ENCODE assay signal across 17 mouse cellular contexts in genomic region chr13:84054956-84055355, GRCm38 (mm10).
DNase-seq lines count a peak whose midpoint lies in the region; ATAC-seq and TF ChIP-seq lines count a peak whose summit lies in the region.
"Had no signal": no experiment of that assay in that cellular context is flagged by ENCODE, and none has a peak within 500 bp of the region (broad histone marks: within the 10 kb centered on the region; RNA-seq: fewer than 3 reads in every experiment).

No protein-coding gene starts in this region.

- H3K27me3 ChIP-seq in cerebellum, adult 2 months (ENCODE audit: control insufficient read depth, insufficient read depth, low read length): no peaks in the 10 kb centered on the region
- no peaks in the 10 kb centered on the region for H3K27me3 ChIP-seq in neural tube, embryonic 12.5 days (replicated peaks)
- H3K27me3 ChIP-seq in hindbrain, postnatal 0 days (ENCODE audit: insufficient read depth, low read length): no peaks in the 10 kb centered on the region

- no peak for ATAC-seq in cerebellum, adult (ENCODE audit: insufficient number of reproducible peaks, low FRiP score, low TSS enrichment)
- ATAC-seq in neural tube, embryonic 12.5 days (ENCODE audit: low FRiP score, low read depth): no peak
- no peak for ATAC-seq in hindbrain, postnatal 0 days
- ATAC-seq: Patski had no signal

- no peaks in the 10 kb centered on the region for H3K9me3 ChIP-seq in neural tube, embryonic 12.5 days
- no peaks in the 10 kb centered on the region for H3K9me3 ChIP-seq in hindbrain, postnatal 0 days (ENCODE audit: low read length)
- H3K9me3 ChIP-seq: heart, embryonic 13.5 days; lung, embryonic 15.5 days had no signal

- H3K9ac ChIP-seq in neural tube, embryonic 12.5 days: no peak overlapping the region
- peak overlapping the region; percentile 21; the same call in 1 of the 2 replicates for H3K9ac ChIP-seq in hindbrain, postnatal 0 days (replicated peaks; ENCODE audit: low read length)
- H3K9ac ChIP-seq: heart, embryonic 13.5 days; lung, embryonic 15.5 days had no signal

- peak overlapping the region; percentile 38 for H3K4me2 ChIP-seq in neural tube, embryonic 12.5 days (replicated peaks)
- peak overlapping the region; percentile 51 for H3K4me2 ChIP-seq in hindbrain, postnatal 0 days (ENCODE audit: low read depth, low read length)
- H3K4me2 ChIP-seq: heart, embryonic 13.5 days; lung, embryonic 15.5 days had no signal

- TF ChIP-seq POLR2A in cerebellum, adult 2 months (IDR thresholded peaks at IDR 0.05; ENCODE audit: borderline replicate concordance, insufficient read depth, low read length): no peak

- H3K36me3 ChIP-seq in neural tube, embryonic 12.5 days: no peaks in the 10 kb centered on the region
- no peaks in the 10 kb centered on the region for H3K36me3 ChIP-seq in hindbrain, postnatal 0 days (ENCODE audit: insufficient read depth, low read length)
- H3K36me3 ChIP-seq: heart, embryonic 13.5 days; lung, embryonic 15.5 days had no signal

- TF ChIP-seq CTCF in cerebellum, adult 2 months (IDR thresholded peaks at IDR 0.05; ENCODE audit: borderline replicate concordance, insufficient read depth, low read depth, low read length): no peak
- 0 out of 2 replicates have a peak, but pooled peaks have one; percentile 11 for TF ChIP-seq CTCF in hindbrain, postnatal 0 days (IDR thresholded peaks at IDR 0.05; ENCODE audit: low read depth)

- peak overlapping the region; percentile 84; the same call in 1 of the 2 replicates for H3K27ac ChIP-seq in cerebellum, adult 2 months (ENCODE audit: insufficient read depth, low read length)
- no peak overlapping the region for H3K27ac ChIP-seq in neural tube, embryonic 12.5 days
- peak overlapping the region; percentile 78 for H3K27ac ChIP-seq in hindbrain, postnatal 0 days
- H3K27ac ChIP-seq: heart, embryonic 13.5 days; lung, embryonic 15.5 days had no signal

- peak in 1 of 2 experiments; percentile 48 for DNase-seq in cerebellum, adult 2 months
- no peak for DNase-seq in neural tube, embryonic 10.5 days (ENCODE audit: extremely low spot score, low spot score)
- DNase-seq in hindbrain, postnatal 0 days (ENCODE audit: low spot score): peak; percentile 56
- no peak for DNase-seq in spleen, adult 18-20 months
- DNase-seq in lung, postnatal 25 days (ENCODE audit: low spot score): no peak
- DNase-seq in gastrocnemius, postnatal 10 days: no peak
- DNase-seq: adrenal gland, adult 2 months; gastrocnemius, postnatal 25 days; kidney, adult 9 months; liver; right cerebral cortex, postnatal 14 days; thymus, adult 2 months had no signal

- WGBS in cerebellum, adult 2 months: 31% methylated on average over 7 of the region's 7 CpGs
- 55% methylated on average over 7 of the region's 7 CpGs for WGBS in neural tube, embryonic 12.5 days
- 37% methylated on average over 7 of the region's 7 CpGs for WGBS in hindbrain, postnatal 0 days

- peak overlapping the region; percentile 11 for H3K4me3 ChIP-seq in cerebellum, adult 2 months (replicated peaks; ENCODE audit: insufficient read depth, low read depth, low read length)
- H3K4me3 ChIP-seq in neural tube, embryonic 12.5 days: no peak overlapping the region
- H3K4me3 ChIP-seq in hindbrain, postnatal 0 days (ENCODE audit: low read length): peak overlapping the region; percentile 21
- H3K4me3 ChIP-seq: heart, embryonic 13.5 days; lung, embryonic 15.5 days had no signal

- peaks cover 5% of the 10 kb centered on the region; the same call in 1 of the 2 replicates for H3K4me1 ChIP-seq in cerebellum, adult 2 months (ENCODE audit: control insufficient read depth, insufficient read depth, low read length)
- H3K4me1 ChIP-seq in neural tube, embryonic 12.5 days: peaks cover 12% of the 10 kb centered on the region
- peaks cover 12% of the 10 kb centered on the region; the same call in 1 of the 2 replicates for H3K4me1 ChIP-seq in hindbrain, postnatal 0 days (ENCODE audit: insufficient read depth, low read length)
- H3K4me1 ChIP-seq: heart, embryonic 13.5 days; lung, embryonic 15.5 days had no signal
